Mouse (Mus musculus): Measurements from ENCODE around the gene 4931414P19Rik. TPM values are rescaled to one million over a fixed set of nuclear protein-coding genes. Genes with fewer than 3 reads are reported as not detected.

4931414P19Rik gene
- polyA plus RNA-seq, 1 experiment from 2014 or later, result 8.3 TPM

DNA sequence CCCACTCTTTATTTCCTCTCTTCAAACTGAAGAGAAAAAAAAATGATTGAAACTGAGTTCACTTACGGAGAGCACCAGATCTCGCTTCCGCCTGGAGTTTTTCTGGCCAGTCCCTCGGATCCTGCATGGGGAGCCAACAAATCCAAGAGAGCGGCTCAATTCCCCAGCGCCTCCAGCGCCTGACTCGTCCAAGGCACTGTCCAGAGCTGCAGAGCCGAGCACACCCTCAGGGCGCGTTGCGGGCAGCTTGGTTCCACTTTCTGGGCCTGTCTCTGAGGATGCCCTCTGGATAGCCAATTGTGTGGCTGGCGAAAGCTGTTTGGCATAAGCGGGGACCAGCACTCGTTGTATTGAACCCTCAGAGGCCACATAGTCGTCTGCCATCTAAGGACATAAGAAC is 14.7 kb downstream of the 4931414P19Rik start:
- no peak overlapping the region for H3K4me3 ChIP-seq (ENCODE audit: low read depth, low read length)
- no peak overlapping the region for H3K27ac ChIP-seq (ENCODE audit: low read length)
- H3K9me3 ChIP-seq (ENCODE audit: control insufficient read depth, low read depth, low read length), result no peaks in the 10 kb centered on the region
- H3K4me2 ChIP-seq (replicated peaks; ENCODE audit: low read depth, low read length), result no peak overlapping the region
- peaks cover 5% of the 10 kb centered on the region; the same call in 1 of the 2 replicates for H3K36me3 ChIP-seq (ENCODE audit: control insufficient read depth, insufficient read depth, low read length)
- no peaks in the 10 kb centered on the region for H3K4me1 ChIP-seq (ENCODE audit: control insufficient read depth, insufficient read depth, low read length)
- no peak for ATAC-seq (ENCODE audit: insufficient number of reproducible peaks, insufficient read depth, low FRiP score, low read depth)
- WGBS, result 93% methylated on average over 16 of the region's 16 CpGs
- H3K9ac ChIP-seq (replicated peaks; ENCODE audit: low read depth, low read length), result no peak overlapping the region
- H3K27me3 ChIP-seq (ENCODE audit: control insufficient read depth, insufficient read depth, low read length), result no peaks in the 10 kb centered on the region

GRCm38 (mm10) chr14:54583681-54584338 is 22.0 kb downstream of the 4931414P19Rik start:
- Histone ChIP-seq H3K4me2 (replicated peaks; ENCODE audit: low read depth, low read length) (no peak overlapping the region; the same call in 1 of the 2 replicates), H3K9ac (replicated peaks; ENCODE audit: low read depth, low read length) (no peak overlapping the region), H3K36me3 (ENCODE audit: control insufficient read depth, insufficient read depth, low read length) (peaks cover 6% of the 10 kb centered on the region; the same call in 1 of the 2 replicates), H3K4me1 (ENCODE audit: control insufficient read depth, insufficient read depth, low read length) (peaks cover 1% of the 10 kb centered on the region; the same call in 1 of the 2 replicates), H3K27me3 (ENCODE audit: control insufficient read depth, insufficient read depth, low read length) (no peaks in the 10 kb centered on the region), H3K4me3 (ENCODE audit: low read depth, low read length) (no peak overlapping the region), H3K9me3 (ENCODE audit: control insufficient read depth, low read depth, low read length) (no peaks in the 10 kb centered on the region), H3K27ac (ENCODE audit: low read length) (peak overlapping the region; percentile 49; the same call in 1 of the 2 replicates)
- peak; percentile 56; the same call in 1 of the 2 replicates for ATAC-seq (ENCODE audit: insufficient number of reproducible peaks, insufficient read depth, low FRiP score, low read depth)
- WGBS, result 26% methylated on average over 7 of the region's 7 CpGs

GRCm38 (mm10) chr14:54582536-54582935 is 23.3 kb downstream of the 4931414P19Rik start:
- Histone ChIP-seq H3K4me2 (replicated peaks; ENCODE audit: low read depth, low read length) (no peak overlapping the region), H3K36me3 (ENCODE audit: control insufficient read depth, insufficient read depth, low read length) (peaks cover 6% of the 10 kb centered on the region; the same call in 1 of the 2 replicates), H3K27me3 (ENCODE audit: control insufficient read depth, insufficient read depth, low read length) (no peaks in the 10 kb centered on the region), H3K4me1 (ENCODE audit: control insufficient read depth, insufficient read depth, low read length) (peaks cover 7% of the 10 kb centered on the region), H3K9me3 (ENCODE audit: control insufficient read depth, low read depth, low read length) (no peaks in the 10 kb centered on the region), H3K9ac (replicated peaks; ENCODE audit: low read depth, low read length) (no peak overlapping the region), H3K27ac (ENCODE audit: low read length) (no peak overlapping the region), H3K4me3 (ENCODE audit: low read depth, low read length) (no peak overlapping the region)
- ATAC-seq (ENCODE audit: insufficient number of reproducible peaks, insufficient read depth, low FRiP score, low read depth), result no peak
- 81% methylated on average over 9 of the region's 9 CpGs for whole genome bisulfite sequencing

DNA sequence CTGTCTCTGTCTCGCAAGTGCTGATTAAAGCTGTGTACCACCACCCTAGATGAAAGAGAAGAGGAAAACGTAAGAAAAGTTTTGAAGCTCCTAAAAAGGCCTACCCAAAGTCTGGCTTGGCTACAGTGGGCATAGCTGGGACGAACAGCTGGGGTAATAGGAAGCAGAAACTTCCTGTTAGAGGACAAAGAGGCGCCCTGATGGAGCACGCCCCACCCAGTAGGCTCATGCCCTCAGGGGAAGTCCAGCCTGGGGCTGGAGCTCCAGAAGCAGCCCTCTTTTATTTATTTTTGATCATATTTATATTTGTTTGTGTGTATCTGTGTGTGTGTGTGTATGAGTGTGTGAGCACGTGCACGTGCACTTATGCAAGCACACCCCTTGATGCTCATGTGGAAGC is 26.2 kb downstream of the 4931414P19Rik start:
- Histone ChIP-seq H3K27me3 (ENCODE audit: control insufficient read depth, insufficient read depth, low read length) (no peaks in the 10 kb centered on the region), H3K27ac (ENCODE audit: low read length) (no peak overlapping the region), H3K9me3 (ENCODE audit: control insufficient read depth, low read depth, low read length) (no peaks in the 10 kb centered on the region), H3K9ac (replicated peaks; ENCODE audit: low read depth, low read length) (no peak overlapping the region), H3K4me1 (ENCODE audit: control insufficient read depth, insufficient read depth, low read length) (peaks cover 13% of the 10 kb centered on the region), H3K4me2 (replicated peaks; ENCODE audit: low read depth, low read length) (no peak overlapping the region), H3K36me3 (ENCODE audit: control insufficient read depth, insufficient read depth, low read length) (no peaks in the 10 kb centered on the region; the same call in 1 of the 2 replicates), H3K4me3 (ENCODE audit: low read depth, low read length) (no peak overlapping the region)
- ATAC-seq (ENCODE audit: insufficient number of reproducible peaks, insufficient read depth, low FRiP score, low read depth), result no peak
- WGBS, result 80% methylated on average over 7 of the region's 7 CpGs

DNA sequence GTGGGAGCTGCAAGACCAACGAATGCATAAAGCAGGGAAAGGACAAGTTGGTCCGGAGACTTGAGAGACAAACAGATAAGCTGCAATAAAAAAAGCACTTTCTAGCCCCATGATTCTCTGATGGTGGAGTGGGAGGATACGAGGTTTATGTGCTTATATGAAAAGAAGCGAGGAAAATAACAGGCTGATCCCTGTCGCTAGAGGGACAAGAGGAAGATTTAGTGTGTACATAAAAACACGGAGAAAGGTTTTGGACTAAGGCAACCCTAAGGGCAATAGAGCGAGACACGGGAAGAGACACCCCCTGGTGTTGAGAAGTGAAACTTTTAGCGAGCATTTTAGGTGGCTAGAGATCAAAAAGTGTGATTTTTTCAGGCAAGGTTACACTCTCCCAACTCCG is 27.7 kb downstream of the 4931414P19Rik start:
- 0 out of 2 replicates have a peak, but pooled peaks cover 3% of the 10 kb centered on the region for H3K36me3 ChIP-seq (ENCODE audit: control insufficient read depth, insufficient read depth, low read length)
- 0 out of 2 replicates have a peak, but pooled peaks have one; percentile 1 for ATAC-seq (ENCODE audit: insufficient number of reproducible peaks, insufficient read depth, low FRiP score, low read depth)
- H3K27me3 ChIP-seq (ENCODE audit: control insufficient read depth, insufficient read depth, low read length), result no peaks in the 10 kb centered on the region
- peak overlapping the region; percentile 91 for H3K9ac ChIP-seq (replicated peaks; ENCODE audit: low read depth, low read length)
- H3K4me2 ChIP-seq (replicated peaks; ENCODE audit: low read depth, low read length), result peak overlapping the region; percentile 75
- under 1% methylated on average over 10 of the region's 10 CpGs for WGBS
- peak overlapping the region; percentile 93 for H3K4me3 ChIP-seq (ENCODE audit: low read depth, low read length)
- H3K9me3 ChIP-seq (ENCODE audit: control insufficient read depth, low read depth, low read length), result no peaks in the 10 kb centered on the region
- peak overlapping the region; percentile 95 for H3K27ac ChIP-seq (ENCODE audit: low read length)
- peaks cover 28% of the 10 kb centered on the region for H3K4me1 ChIP-seq (ENCODE audit: control insufficient read depth, insufficient read depth, low read length)

GRCm38 (mm10) chr14:54577089-54577982 is 28.5 kb downstream of the 4931414P19Rik start, which contains the start of gene Ajuba:
Gene Ajuba, minus strand, starts transcription at chr14:54577558.
- no peaks in the 10 kb centered on the region for H3K9me3 ChIP-seq (ENCODE audit: control insufficient read depth, low read depth, low read length)
- ATAC-seq (ENCODE audit: insufficient number of reproducible peaks, insufficient read depth, low FRiP score, low read depth), result peak; percentile 73
- WGBS, result under 1% methylated on average over 66 of the region's 66 CpGs

GRCm38 (mm10) chr14:54576241-54577088 is 29.3 kb downstream of the 4931414P19Rik start:
- peak overlapping the region; percentile 75 for H3K4me2 ChIP-seq (replicated peaks; ENCODE audit: low read depth, low read length)
- peaks cover 39% of the 10 kb centered on the region for H3K4me1 ChIP-seq (ENCODE audit: control insufficient read depth, insufficient read depth, low read length)
- peak overlapping the region; percentile 95 for H3K27ac ChIP-seq (ENCODE audit: low read length)
- H3K4me3 ChIP-seq (ENCODE audit: low read depth, low read length), result peak overlapping the region; percentile 93
- H3K27me3 ChIP-seq (ENCODE audit: control insufficient read depth, insufficient read depth, low read length), result no peaks in the 10 kb centered on the region
- H3K9me3 ChIP-seq (ENCODE audit: control insufficient read depth, low read depth, low read length), result no peaks in the 10 kb centered on the region
- peaks cover 9% of the 10 kb centered on the region for H3K36me3 ChIP-seq (ENCODE audit: control insufficient read depth, insufficient read depth, low read length)
- under 1% methylated on average over 83 of the region's 84 CpGs for WGBS
- no peak for ATAC-seq (ENCODE audit: insufficient number of reproducible peaks, insufficient read depth, low FRiP score, low read depth)
- peak overlapping the region; percentile 91 for H3K9ac ChIP-seq (replicated peaks; ENCODE audit: low read depth, low read length)

More at GRCm38 (mm10) chr14:54577089-54577982, 28.5 kb downstream of the 4931414P19Rik start, which contains the start of gene Ajuba:
- H3K4me1 ChIP-seq (ENCODE audit: control insufficient read depth, insufficient read depth, low read length), result peaks cover 36% of the 10 kb centered on the region
- peak within 1 kb of the TSS; percentile 75 for H3K4me2 ChIP-seq (replicated peaks; ENCODE audit: low read depth, low read length)
- no peaks in the 10 kb centered on the region for H3K27me3 ChIP-seq (ENCODE audit: control insufficient read depth, insufficient read depth, low read length)
- H3K4me3 ChIP-seq (ENCODE audit: low read depth, low read length), result peak within 1 kb of the TSS; percentile 93
- H3K27ac ChIP-seq (ENCODE audit: low read length), result peak within 1 kb of the TSS; percentile 95
- 0 out of 2 replicates have a peak, but pooled peaks cover 6% of the 10 kb centered on the region for H3K36me3 ChIP-seq (ENCODE audit: control insufficient read depth, insufficient read depth, low read length)
- peak within 1 kb of the TSS; percentile 91 for H3K9ac ChIP-seq (replicated peaks; ENCODE audit: low read depth, low read length)
